Mouse (Mus musculus) kidney, embryonic 15.5 days (tissue): ENCODE data around the gene Egln2. TPM values are rescaled to one million over a fixed set of nuclear protein-coding genes. Genes with fewer than 3 reads are reported as not detected.

Experiments
- ATAC-seq: fragments of 200-750 bp; cut with Nextera tagmentation; replicated peaks from 2 replicates; pipeline ENCODE4 v1.8.0; 2017; ENCODE audit warnings: moderate TSS enrichment; ENCODE audit not compliant: low FRiP score
- H3K27ac ChIP-seq: fragments of 300-500 bp; sonication (generic); 2 replicates; pipeline ENCODE4 v1.5.1; 2015; ENCODE audit warnings: mild to moderate bottlenecking, inconsistent platforms
- H3K27me3 ChIP-seq: fragments of 300-500 bp; sonication (generic); 2 replicates; pipeline ENCODE4 v1.6.1; 2015; ENCODE audit warnings: inconsistent platforms
- H3K36me3 ChIP-seq: fragments of 300-500 bp; sonication (generic); 2 replicates; pipeline ENCODE4 v1.6.1; 2015; ENCODE audit warnings: inconsistent platforms
- H3K4me1 ChIP-seq: fragments of 300-500 bp; sonication (generic); 2 replicates; pipeline ENCODE4 v1.6.1; 2015; ENCODE audit warnings: inconsistent platforms
- H3K4me2 ChIP-seq: fragments of 300-500 bp; sonication (generic); 2 replicates; pipeline ENCODE4 v1.6.1; 2015; ENCODE audit warnings: moderate library complexity, mild to moderate bottlenecking, inconsistent platforms
- H3K4me3 ChIP-seq: fragments of 300-500 bp; sonication (generic); replicated peaks from 2 replicates; pipeline ENCODE4 v1.5.1; 2015; ENCODE audit warnings: mild to moderate bottlenecking, inconsistent platforms
- H3K9ac ChIP-seq: fragments of 300-500 bp; sonication (generic); 2 replicates; pipeline ENCODE4 v1.6.1; 2015; ENCODE audit warnings: mild to moderate bottlenecking, inconsistent platforms
- H3K9me3 ChIP-seq: fragments of 300-500 bp; sonication (generic); replicated peaks from 2 replicates; pipeline ENCODE4 v1.6.1; 2016; ENCODE audit warnings: inconsistent platforms
- WGBS: fragments of 180-500 bp; shearing (Covaris S2); methylation state at CpG from one replicate; pipeline ENCODE4 v1.1.7; 2015; ENCODE audit warnings: mixed read lengths; 5-methylcytosine and 5-hydroxymethylcytosine counted together
- polyA plus RNA-seq: library from polyadenylated mRNA; unstranded; fragments of >200 nt; fragmentation: Nextera tagmentation; extraction: Ambion mirVana; gene quantifications from 2 replicates; pipeline ENCODE4 v1.2.1, GENCODE M21; 2015

Egln2 gene
- polyA plus RNA-seq, 1 experiment from 2014 or later = 74.9 TPM

GRCm38 (mm10) chr7:27185986-27186385 is 19.4 kb upstream of the Egln2 start:
- Histone ChIP-seq H3K27ac (no peak overlapping the region), H3K9ac (no peak overlapping the region), H3K4me1 (peaks cover under 1% of the 10 kb centered on the region; the same call in 1 of the 2 replicates), H3K4me2 (no peak overlapping the region), H3K9me3 (no peaks in the 10 kb centered on the region), H3K4me3 (no peak overlapping the region), H3K36me3 (peaks cover 78% of the 10 kb centered on the region), H3K27me3 (no peaks in the 10 kb centered on the region)
- 91% methylated on average over 5 of the region's 5 CpGs for WGBS
- no peak for ATAC-seq

- Histone ChIP-seq H3K27ac (no peak overlapping the region), H3K4me3 (no peak overlapping the region), H3K9me3 (no peaks in the 10 kb centered on the region), H3K4me1 (peaks cover 11% of the 10 kb centered on the region), H3K36me3 (peaks cover 68% of the 10 kb centered on the region), H3K4me2 (no peak overlapping the region), H3K27me3 (no peaks in the 10 kb centered on the region), H3K9ac (no peak overlapping the region)
- 68% methylated on average over 3 of the region's 3 CpGs for WGBS
- no peak for ATAC-seq
These were observed 18.4 kb upstream of the Egln2 start for GRCm38 (mm10) chr7:27184964-27185363.

GRCm38 (mm10) chr7:27182498-27182897 is 15.9 kb upstream of the Egln2 start:
- no peak overlapping the region for H3K4me2 ChIP-seq
- H3K9me3 ChIP-seq = no peaks in the 10 kb centered on the region
- H3K9ac ChIP-seq = no peak overlapping the region
- WGBS = 80% methylated on average over 1 of the region's 1 CpGs
- no peak for ATAC-seq
- H3K36me3 ChIP-seq = peaks cover 43% of the 10 kb centered on the region
- no peak overlapping the region for H3K4me3 ChIP-seq
- H3K4me1 ChIP-seq = peaks cover 26% of the 10 kb centered on the region
- no peak overlapping the region for H3K27ac ChIP-seq
- H3K27me3 ChIP-seq = no peaks in the 10 kb centered on the region

- H3K4me3 ChIP-seq = peak within 1 kb of the TSS; percentile 16; the same call in 1 of the 2 replicates
- peak within 1 kb of the TSS; percentile 56; the same call in 1 of the 2 replicates for H3K4me2 ChIP-seq
- peaks cover 29% of the 10 kb centered on the region for H3K36me3 ChIP-seq
These were observed 14.5 kb upstream of the Egln2 start, which contains the start of the genes Gm21983 and Mia for GRCm38 (mm10) chr7:27180837-27181695. Gene Gm21983 (minus strand): TSS chr7:27181086. Gene Mia (minus strand): TSS chr7:27181157.

GRCm38 (mm10) chr7:27180036-27180435 is 13.4 kb upstream of the Egln2 start:
- peak overlapping the region; percentile 97 for H3K27ac ChIP-seq
- H3K9me3 ChIP-seq = no peaks in the 10 kb centered on the region
- H3K4me2 ChIP-seq = peak overlapping the region; percentile 56
- no peak for ATAC-seq
- H3K27me3 ChIP-seq = no peaks in the 10 kb centered on the region
- H3K36me3 ChIP-seq = peaks cover 22% of the 10 kb centered on the region
- 61% methylated on average over 5 of the region's 5 CpGs for WGBS
- no peak overlapping the region for H3K9ac ChIP-seq
- H3K4me1 ChIP-seq = peaks cover 28% of the 10 kb centered on the region
- H3K4me3 ChIP-seq = 0 out of 2 replicates have a peak overlapping the region, but pooled peaks have one; percentile 10

More at GRCm38 (mm10) chr7:27180837-27181695, 14.5 kb upstream of the Egln2 start, which contains the start of the genes Gm21983 and Mia:
- H3K9me3 ChIP-seq = no peaks in the 10 kb centered on the region
- ATAC-seq = no peak
- no peaks in the 10 kb centered on the region for H3K27me3 ChIP-seq
- peaks cover 28% of the 10 kb centered on the region for H3K4me1 ChIP-seq
- no peak within 1 kb of the TSS; the same call in 1 of the 2 replicates for H3K9ac ChIP-seq
- 57% methylated on average over 14 of the region's 14 CpGs for WGBS
- peak within 1 kb of the TSS; percentile 97 for H3K27ac ChIP-seq

GRCm38 (mm10) chr7:27179217-27179918 is 12.8 kb upstream of the Egln2 start:
- H3K4me3 ChIP-seq = peak overlapping the region; percentile 70
- ATAC-seq = no peak
- H3K27me3 ChIP-seq = no peaks in the 10 kb centered on the region
- H3K36me3 ChIP-seq = peaks cover 22% of the 10 kb centered on the region
- H3K27ac ChIP-seq = peak overlapping the region; percentile 97
- 47% methylated on average over 16 of the region's 16 CpGs for WGBS
- H3K4me1 ChIP-seq = peaks cover 28% of the 10 kb centered on the region
- H3K9ac ChIP-seq = peak overlapping the region; percentile 23
- H3K9me3 ChIP-seq = no peaks in the 10 kb centered on the region
- H3K4me2 ChIP-seq = peak overlapping the region; percentile 56

- Histone ChIP-seq H3K4me1 (peaks cover 28% of the 10 kb centered on the region), H3K4me2 (peak within 1 kb of the TSS; percentile 56), H3K27ac (peak within 1 kb of the TSS; percentile 97), H3K9me3 (no peaks in the 10 kb centered on the region), H3K9ac (peak within 1 kb of the TSS; percentile 61), H3K27me3 (no peaks in the 10 kb centered on the region), H3K4me3 (peak within 1 kb of the TSS; percentile 70), H3K36me3 (peaks cover 24% of the 10 kb centered on the region)
- peak; percentile 98 for ATAC-seq
- under 1% methylated on average over 53 of the region's 53 CpGs for WGBS
These were observed 12.0 kb upstream of the Egln2 start, which contains the start of gene Rab4b for GRCm38 (mm10) chr7:27178324-27179216. Gene Rab4b (minus strand): TSS chr7:27178896.

GRCm38 (mm10) chr7:27177942-27178323 is 11.3 kb upstream of the Egln2 start:
- peak overlapping the region; percentile 61 for H3K9ac ChIP-seq
- ATAC-seq = peak; percentile 0; the same call in 1 of the 2 replicates
- H3K4me1 ChIP-seq = peaks cover 28% of the 10 kb centered on the region
- H3K27ac ChIP-seq = peak overlapping the region; percentile 97
- 19% methylated on average over 4 of the region's 4 CpGs for WGBS
- no peaks in the 10 kb centered on the region for H3K9me3 ChIP-seq
- no peaks in the 10 kb centered on the region for H3K27me3 ChIP-seq
- peaks cover 24% of the 10 kb centered on the region for H3K36me3 ChIP-seq
- H3K4me2 ChIP-seq = peak overlapping the region; percentile 56
- H3K4me3 ChIP-seq = peak overlapping the region; percentile 70

- Histone ChIP-seq H3K36me3 (peaks cover 43% of the 10 kb centered on the region), H3K9ac (no peak overlapping the region), H3K4me1 (peaks cover 16% of the 10 kb centered on the region), H3K9me3 (no peaks in the 10 kb centered on the region), H3K27ac (no peak overlapping the region), H3K27me3 (no peaks in the 10 kb centered on the region), H3K4me2 (no peak overlapping the region), H3K4me3 (no peak overlapping the region)
- no peak for ATAC-seq
- 93% methylated on average over 7 of the region's 7 CpGs for WGBS
These were observed 8.3 kb upstream of the Egln2 start for GRCm38 (mm10) chr7:27174896-27175295.

- ATAC-seq = no peak
- WGBS = 91% methylated on average over 15 of the region's 15 CpGs
These were observed 7.9 kb upstream of the Egln2 start for GRCm38 (mm10) chr7:27174496-27174895.

GRCm38 (mm10) chr7:27170981-27171380 is 4.4 kb upstream of the Egln2 start:
- no peak overlapping the region for H3K4me3 ChIP-seq
- H3K4me1 ChIP-seq = peaks cover 10% of the 10 kb centered on the region
- no peaks in the 10 kb centered on the region for H3K9me3 ChIP-seq
- H3K27ac ChIP-seq = no peak overlapping the region
- no peaks in the 10 kb centered on the region for H3K27me3 ChIP-seq
- no peak for ATAC-seq
- peaks cover 43% of the 10 kb centered on the region for H3K36me3 ChIP-seq
- no peak overlapping the region for H3K9ac ChIP-seq
- H3K4me2 ChIP-seq = no peak overlapping the region
- WGBS = 81% methylated on average over 3 of the region's 3 CpGs

More at GRCm38 (mm10) chr7:27174496-27174895, 7.9 kb upstream of the Egln2 start:
- Histone ChIP-seq H3K36me3 (peaks cover 43% of the 10 kb centered on the region), H3K27me3 (no peaks in the 10 kb centered on the region), H3K4me3 (no peak overlapping the region), H3K4me1 (peaks cover 12% of the 10 kb centered on the region), H3K9me3 (no peaks in the 10 kb centered on the region), H3K27ac (no peak overlapping the region), H3K4me2 (no peak overlapping the region), H3K9ac (no peak overlapping the region)
